8 mouse cellular contexts compared by ENCODE assay signal in the genomic region with DNA sequence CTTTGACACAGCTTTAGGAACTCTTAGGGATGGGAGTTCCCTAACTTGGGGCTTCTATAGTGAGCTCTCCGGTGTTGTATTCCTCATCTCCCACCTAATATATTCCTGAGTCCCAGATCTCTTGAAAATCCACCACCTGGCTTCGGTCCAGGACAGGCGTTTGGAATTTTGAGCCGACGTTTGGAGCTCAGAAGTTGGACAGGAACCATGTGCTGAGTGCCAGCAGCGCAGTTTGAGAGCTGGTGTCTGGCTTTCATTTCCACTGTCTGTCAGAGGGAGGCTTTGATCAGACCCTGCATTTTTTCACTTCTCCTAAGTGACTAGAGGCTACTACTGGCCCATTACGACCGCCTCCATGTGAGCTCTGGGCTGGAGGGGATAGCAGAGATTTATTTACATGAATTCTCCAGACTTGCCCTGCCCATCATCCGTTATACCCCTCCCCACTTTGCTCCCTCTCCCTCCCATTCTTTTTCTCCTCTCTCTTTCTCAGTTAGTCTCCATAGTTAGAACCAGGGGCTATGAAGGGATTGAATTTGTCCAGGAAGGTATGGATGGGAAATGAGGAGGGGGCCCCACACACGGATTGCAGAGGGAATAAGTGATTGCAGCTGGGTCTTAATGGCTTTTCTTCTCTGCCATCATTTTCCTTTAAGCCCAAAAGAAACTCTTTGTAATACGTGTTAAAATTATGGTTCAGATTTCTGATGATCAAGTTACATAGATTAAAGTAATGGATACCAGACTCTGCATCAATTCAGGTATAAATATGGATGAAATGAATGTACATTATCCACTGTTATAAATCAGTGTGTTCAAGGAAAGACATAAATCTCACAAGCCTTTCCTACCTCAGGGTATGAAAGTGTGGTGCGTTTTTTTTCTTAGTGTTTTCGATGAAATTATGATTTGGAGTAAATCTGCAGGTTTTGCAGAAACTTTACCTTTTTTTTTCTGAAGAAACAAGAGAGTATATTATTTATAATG.
DNase-seq lines count a peak whose midpoint lies in the region; ATAC-seq lines count a peak whose summit lies in the region.

No protein-coding gene starts in this region.

- peak; percentile 80 for ATAC-seq in hindbrain, embryonic 13.5 days (ENCODE audit: low FRiP score)
- ATAC-seq in CD4-positive, CD25-positive, alpha-beta regulatory T cell, adult 4 months: no peak

- peak; percentile 74 for DNase-seq in brain, embryonic 18.5 days (ENCODE audit: low read depth, low spot score)
- DNase-seq in cerebellum, postnatal 14 days: peak; percentile 91
- peak; percentile 6 to 31 for DNase-seq in frontal cortex, adult 2 months (ENCODE audit: extremely low spot score in 1 of 2, low spot score in 1 of 2)
- peak; percentile 17 to 19 for DNase-seq in left cerebral cortex, postnatal 36 days (ENCODE audit: low spot score in 2 of 2)
- peak; percentile 43 for DNase-seq in neural tube, embryonic 10.5 days (ENCODE audit: extremely low spot score, low spot score)
- no peak for DNase-seq in spleen, adult 12 weeks (ENCODE audit: low spot score)

- intact Hi-C loops in left cerebral cortex, postnatal 36 days (cut with DNase I): no loop called here

- no peak overlapping the region for H3K4me3 ChIP-seq in hindbrain, embryonic 13.5 days

- H3K27me3 ChIP-seq in hindbrain, embryonic 13.5 days: no peaks in the 10 kb centered on the region

- H3K36me3 ChIP-seq in hindbrain, embryonic 13.5 days: no peaks in the 10 kb centered on the region

- no peak overlapping the region for H3K4me2 ChIP-seq in hindbrain, embryonic 13.5 days

- 56% methylated on average over 13 of the region's 13 CpGs for WGBS in hindbrain, embryonic 13.5 days

- no peak overlapping the region for H3K9ac ChIP-seq in hindbrain, embryonic 13.5 days

- H3K4me1 ChIP-seq in hindbrain, embryonic 13.5 days (replicated peaks): no peaks in the 10 kb centered on the region; the same call in 1 of the 2 replicates

- no peaks in the 10 kb centered on the region for H3K9me3 ChIP-seq in hindbrain, embryonic 13.5 days

- no peak overlapping the region for H3K27ac ChIP-seq in hindbrain, embryonic 13.5 days
